Mouse (Mus musculus) left cerebral cortex, postnatal 25 days (tissue): ENCODE data around the gene Tiam1. TPM values are rescaled to one million over a fixed set of nuclear protein-coding genes. Genes with fewer than 3 reads are reported as not detected.

ENCODE experiments used
- total RNA-seq, 2 experiments: library from RNA; stranded (reverse); gene quantifications; 2 replicates each; pipeline ENCODE4 v1.2.3; 2021

The Tiam1 gene
- total RNA-seq, 2 experiments from 2014 or later: 108 to 118 TPM

Other genes starting within 250 kb of the Tiam1 start
- 100 to 1,000 TPM; 389 to 390 TPM for gene Sod1, start 77.0 kb upstream of the Tiam1 start, total RNA-seq
- 10 to 100 TPM; 41.1 to 42.8 TPM for gene Scaf4, start 140.7 kb upstream of the Tiam1 start, total RNA-seq
- 10 to 100 TPM; 12.7 to 18.7 TPM for gene Hunk, start 242.2 kb upstream of the Tiam1 start, total RNA-seq